9 mouse cellular contexts compared by ENCODE assay signal in genomic region chr11:90782975-90783374, GRCm38 (mm10).
DNase-seq lines count a peak whose midpoint lies in the region; ATAC-seq lines count a peak whose summit lies in the region.
"Had no signal": no experiment of that assay in that cellular context is flagged by ENCODE, and none has a peak within 500 bp of the region (broad histone marks: within the 10 kb centered on the region; RNA-seq: fewer than 3 reads in every experiment).

No protein-coding gene starts in this region.

- DNase-seq in hindbrain, embryonic 11.5 days (ENCODE audit: low spot score) = peak; percentile 71
- peak; percentile 29 for DNase-seq in WW6 (ENCODE audit: low read depth, low spot score)
- peak; percentile 35 for DNase-seq in embryo, embryonic 11.5 days (ENCODE audit: low read depth, low spot score)
- peak; percentile 63 to 68 for DNase-seq in kidney, postnatal 4 days
- DNase-seq in mesoderm, embryonic 11.5 days (ENCODE audit: low read depth, low spot score) = peak; percentile 65
- no peak for DNase-seq in spleen, postnatal 36 days (ENCODE audit: low spot score in 2 of 2)
- DNase-seq in spleen, adult 12 weeks (ENCODE audit: low spot score) = no peak

- no peak overlapping the region for H3K4me3 ChIP-seq in hindbrain, embryonic 11.5 days (ENCODE audit: low read depth, low read length)
- no peak overlapping the region for H3K4me3 ChIP-seq in hindbrain, embryonic 13.5 days

- H3K9ac ChIP-seq in hindbrain, embryonic 11.5 days (ENCODE audit: low read depth, low read length) = no peak overlapping the region
- no peak overlapping the region for H3K9ac ChIP-seq in hindbrain, embryonic 13.5 days

- no peaks in the 10 kb centered on the region for H3K27me3 ChIP-seq in hindbrain, embryonic 11.5 days (ENCODE audit: control insufficient read depth, insufficient read depth, low read length)
- H3K27me3 ChIP-seq in hindbrain, embryonic 13.5 days = no peaks in the 10 kb centered on the region

- WGBS in hindbrain, embryonic 11.5 days = 48% methylated on average over 6 of the region's 6 CpGs
- 43% methylated on average over 6 of the region's 6 CpGs for WGBS in hindbrain, embryonic 13.5 days

- H3K36me3 ChIP-seq in hindbrain, embryonic 11.5 days (ENCODE audit: control insufficient read depth, insufficient read depth, low read length) = no peaks in the 10 kb centered on the region
- no peaks in the 10 kb centered on the region for H3K36me3 ChIP-seq in hindbrain, embryonic 13.5 days

- H3K9me3 ChIP-seq in hindbrain, embryonic 11.5 days (ENCODE audit: control insufficient read depth, low read length) = no peaks in the 10 kb centered on the region
- no peaks in the 10 kb centered on the region for H3K9me3 ChIP-seq in hindbrain, embryonic 13.5 days

- H3K27ac ChIP-seq in hindbrain, embryonic 11.5 days (ENCODE audit: low read depth, low read length) = no peak overlapping the region
- H3K27ac ChIP-seq in hindbrain, embryonic 13.5 days = no peak overlapping the region
- H3K27ac ChIP-seq: macrophage had no signal

- no peaks in the 10 kb centered on the region for H3K4me1 ChIP-seq in hindbrain, embryonic 11.5 days (replicated peaks; ENCODE audit: control insufficient read depth, insufficient read depth, low read length)
- H3K4me1 ChIP-seq in hindbrain, embryonic 13.5 days (replicated peaks) = no peaks in the 10 kb centered on the region

- no peak overlapping the region for H3K4me2 ChIP-seq in hindbrain, embryonic 11.5 days (replicated peaks; ENCODE audit: low read depth, low read length)
- no peak overlapping the region for H3K4me2 ChIP-seq in hindbrain, embryonic 13.5 days

- peak; percentile 64; the same call in 1 of the 2 replicates for ATAC-seq in hindbrain, embryonic 11.5 days (ENCODE audit: low FRiP score)
- ATAC-seq in hindbrain, embryonic 13.5 days (ENCODE audit: low FRiP score) = no peak

Comparison
In these comparisons a context has a peak if more than half of its experiments do, and no peak if none do; other contexts are left out.
1. DNase-seq: peak in hindbrain, embryonic 11.5 days (single experiment), WW6 (single experiment), embryo, embryonic 11.5 days (single experiment), kidney, postnatal 4 days (2 of 2) and mesoderm, embryonic 11.5 days (single experiment); none in spleen, postnatal 36 days (0 of 2) and spleen, adult 12 weeks (single experiment).